Comparison of ENCODE assay signal across 8 mouse cellular contexts in genomic region chr15:95943470-95943869, GRCm38 (mm10).
A peak's percentile ranks its signal among the peaks of the same experiment; 100 is the strongest.
DNase-seq lines count a peak whose midpoint lies in the region; ATAC-seq and TF ChIP-seq lines count a peak whose summit lies in the region.

No protein-coding gene starts in this region.

- DNase-seq in heart, postnatal 10 days: peak; percentile 39 to 40
- DNase-seq in heart, adult 11 months: no peak
- DNase-seq in Patski (ENCODE audit: low read depth, low spot score): no peak
- no peak for DNase-seq in layer of hippocampus, adult 18-20 months (ENCODE audit: low spot score in 2 of 2)
- no peak for DNase-seq in forebrain, embryonic 14.5 days (ENCODE audit: low spot score)
- DNase-seq in gastrocnemius, postnatal 10 days: no peak

- no peak overlapping the region for H3K9ac ChIP-seq in intestine, embryonic 15.5 days
- no peak overlapping the region for H3K9ac ChIP-seq in forebrain, embryonic 14.5 days (ENCODE audit: low read length)

- H3K36me3 ChIP-seq in intestine, embryonic 15.5 days: peaks cover 23% of the 10 kb centered on the region
- H3K36me3 ChIP-seq in forebrain, embryonic 14.5 days (ENCODE audit: control insufficient read depth, insufficient read depth, low read length): peaks cover 9% of the 10 kb centered on the region; the same call in 1 of the 2 replicates

- no peak overlapping the region for H3K27ac ChIP-seq in intestine, embryonic 15.5 days
- H3K27ac ChIP-seq in forebrain, embryonic 14.5 days (ENCODE audit: low read depth, low read length): no peak overlapping the region

- no peak overlapping the region for H3K4me2 ChIP-seq in intestine, embryonic 15.5 days (replicated peaks)
- H3K4me2 ChIP-seq in forebrain, embryonic 14.5 days (ENCODE audit: low read length): no peak overlapping the region

- no peaks in the 10 kb centered on the region for H3K27me3 ChIP-seq in Patski
- H3K27me3 ChIP-seq in intestine, embryonic 15.5 days (replicated peaks): no peaks in the 10 kb centered on the region
- no peaks in the 10 kb centered on the region for H3K27me3 ChIP-seq in forebrain, embryonic 14.5 days (replicated peaks; ENCODE audit: control insufficient read depth, insufficient read depth, low read length)

- H3K4me3 ChIP-seq in intestine, embryonic 15.5 days (replicated peaks): no peak overlapping the region
- no peak overlapping the region for H3K4me3 ChIP-seq in forebrain, embryonic 14.5 days (ENCODE audit: low read depth, low read length)

- POLR2A ChIA-PET in Patski (lab: Charles Lee): interaction anchor here (0.8 kb wide), 1 partner anchor 170 kb away, joined by 4 read pairs; no protein-coding TSS in a partner anchor

- WGBS in intestine, embryonic 15.5 days: 52% methylated on average over 4 of the region's 4 CpGs
- 61% methylated on average over 4 of the region's 4 CpGs for WGBS in forebrain, embryonic 14.5 days

- intact Hi-C loops in heart, postnatal 10 days (cut with DNase I): loop anchor here (2.0 kb wide), 1 partner anchor 171 kb away; no protein-coding TSS in a partner anchor

- CTCF ChIA-PET in Patski (lab: Charles Lee): interaction anchor here (1.1 to 1.2 kb wide), 2 partner anchors 10 to 170 kb away, joined by 3 to 5 read pairs; no protein-coding TSS in a partner anchor

- TF ChIP-seq CTCF in Patski (IDR thresholded peaks at IDR 0.05): peak; percentile 77

- no peaks in the 10 kb centered on the region for H3K9me3 ChIP-seq in intestine, embryonic 15.5 days
- H3K9me3 ChIP-seq in forebrain, embryonic 14.5 days (replicated peaks; ENCODE audit: control insufficient read depth, low read length): no peaks in the 10 kb centered on the region

- peak; percentile 45 for ATAC-seq in Patski
- peak; percentile 67 for ATAC-seq in intestine, embryonic 15.5 days
- peak; percentile 87 for ATAC-seq in megakaryocyte progenitor cell, adult 5-6 weeks (replicated peaks; ENCODE audit: poor library complexity)
- ATAC-seq in forebrain, embryonic 14.5 days: no peak

- in situ Hi-C loops in Patski (cut with MboI; ENCODE audit: low pct_unique_long_range_greater_than_20kb): loop anchor here (5.0 to 10.0 kb wide), 2 partner anchors 159 to 339 kb away; no protein-coding TSS in a partner anchor

- no peaks in the 10 kb centered on the region for H3K4me1 ChIP-seq in intestine, embryonic 15.5 days (replicated peaks)
- H3K4me1 ChIP-seq in forebrain, embryonic 14.5 days (ENCODE audit: control insufficient read depth, insufficient read depth, low read length): peaks cover 10% of the 10 kb centered on the region

Comparison
In these comparisons a context has a peak if more than half of its experiments do, and no peak if none do; other contexts are left out.
1. DNase-seq: peak in heart, postnatal 10 days (2 of 2); none in heart, adult 11 months (single experiment), Patski (single experiment), layer of hippocampus, adult 18-20 months (0 of 2), forebrain, embryonic 14.5 days (single experiment) and gastrocnemius, postnatal 10 days (single experiment).